Mouse (Mus musculus): Measurements from ENCODE around the gene Rab11fip3. TPM values are rescaled to one million over a fixed set of nuclear protein-coding genes. Genes with fewer than 3 reads are reported as not detected.

Gene Rab11fip3
- polyA plus RNA-seq, 1 experiment, result 88.5 TPM

DNA sequence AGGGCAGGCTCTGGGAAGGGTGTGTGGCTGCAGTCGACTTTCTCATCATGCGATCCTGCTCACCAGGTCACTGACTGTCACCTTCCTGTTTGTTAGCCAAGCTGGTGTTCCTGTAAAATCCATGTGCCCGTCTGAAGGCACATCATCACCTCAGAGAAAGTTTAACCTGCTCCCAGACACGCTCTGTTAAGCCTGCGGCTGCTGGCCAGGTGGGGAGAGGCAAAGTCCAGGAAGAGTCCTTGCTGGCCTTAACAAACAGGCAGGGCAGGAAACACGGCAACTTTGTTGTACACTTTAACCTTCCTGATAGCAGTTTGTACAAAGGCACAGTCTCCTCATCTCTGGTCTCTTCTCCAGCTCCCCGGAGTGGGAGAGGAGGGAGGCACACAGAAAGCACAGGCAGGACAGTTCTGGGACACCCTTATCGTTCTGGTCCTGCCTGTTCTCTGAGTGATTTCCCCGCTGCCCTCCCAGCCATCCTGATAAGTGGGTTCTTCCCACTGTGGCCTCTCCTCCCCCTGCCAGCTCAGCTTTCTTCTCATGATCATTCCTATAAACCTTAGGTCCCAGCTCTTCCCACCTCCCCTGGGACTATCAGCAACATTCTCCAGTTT lies 47.5 kb downstream of the Rab11fip3 start:
- no peak overlapping the region for H3K27ac ChIP-seq (ENCODE audit: insufficient read depth, low read length)
- TF ChIP-seq CTCF (IDR thresholded peaks at IDR 0.05; ENCODE audit: extremely low read depth, insufficient read depth, low read length), result no peak
- TF ChIP-seq POLR2A (IDR thresholded peaks at IDR 0.05; ENCODE audit: extremely low read depth, insufficient read depth, low read length), result no peak
- no peak overlapping the region for H3K4me3 ChIP-seq (ENCODE audit: insufficient read depth, low read length)
- H3K4me1 ChIP-seq (ENCODE audit: control insufficient read depth, insufficient read depth, low read length), result peaks cover 10% of the 10 kb centered on the region

DNA sequence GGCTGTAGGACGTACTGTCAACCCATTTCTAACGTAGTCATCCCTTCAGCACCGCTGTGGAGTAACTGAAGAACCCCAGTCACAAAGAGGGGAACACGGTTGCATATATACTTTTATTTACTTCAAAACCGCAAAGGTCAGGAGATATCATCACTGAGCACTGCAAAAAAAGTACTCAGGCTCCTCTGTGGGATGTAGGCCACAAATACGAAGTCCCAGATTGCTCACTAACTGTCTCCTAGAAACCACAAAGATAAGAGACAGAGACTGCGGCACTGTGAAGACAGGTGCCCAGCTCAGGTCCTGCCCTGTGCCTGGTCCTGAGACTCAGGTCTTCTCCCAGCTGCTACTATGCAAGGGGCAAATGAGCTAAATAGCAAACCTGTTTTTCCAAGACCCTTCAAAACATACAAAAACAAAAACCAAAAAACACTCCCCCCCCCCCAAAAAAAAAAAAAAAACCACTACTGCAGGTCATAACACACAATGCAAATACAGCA lies 48.5 kb downstream of the Rab11fip3 start:
- Histone ChIP-seq H3K4me1 (ENCODE audit: control insufficient read depth, insufficient read depth, low read length) (peaks cover 12% of the 10 kb centered on the region), H3K4me3 (ENCODE audit: insufficient read depth, low read length) (no peak overlapping the region), H3K27ac (ENCODE audit: insufficient read depth, low read length) (no peak overlapping the region)
- no peak for TF ChIP-seq POLR2A (IDR thresholded peaks at IDR 0.05; ENCODE audit: extremely low read depth, insufficient read depth, low read length)
- TF ChIP-seq CTCF (IDR thresholded peaks at IDR 0.05; ENCODE audit: extremely low read depth, insufficient read depth, low read length), result no peak

DNA sequence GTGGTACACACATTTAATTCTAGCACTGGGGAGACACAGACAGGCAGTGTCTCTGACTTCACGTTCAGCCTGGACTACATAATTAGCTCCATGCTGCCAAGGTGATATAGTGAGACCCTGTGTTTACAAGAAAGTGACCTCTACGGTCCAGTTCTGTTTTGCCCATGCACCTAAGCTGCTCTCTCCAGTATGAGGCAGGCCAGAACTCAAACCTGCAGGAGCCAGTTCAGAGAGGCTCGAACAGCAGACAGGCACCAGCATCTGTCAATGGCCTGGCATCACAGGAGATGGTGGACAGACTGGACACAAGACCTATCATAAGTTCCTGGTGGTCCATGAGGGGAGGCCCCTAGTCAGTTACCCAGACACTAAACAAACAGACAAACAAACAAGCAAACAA lies 51.0 kb downstream of the Rab11fip3 start:
- Histone ChIP-seq H3K4me3 (ENCODE audit: insufficient read depth, low read length) (no peak overlapping the region), H3K4me1 (ENCODE audit: control insufficient read depth, insufficient read depth, low read length) (peaks cover 17% of the 10 kb centered on the region), H3K27ac (ENCODE audit: insufficient read depth, low read length) (no peak overlapping the region)
- TF ChIP-seq POLR2A (IDR thresholded peaks at IDR 0.05; ENCODE audit: extremely low read depth, insufficient read depth, low read length), result no peak
- no peak for TF ChIP-seq CTCF (IDR thresholded peaks at IDR 0.05; ENCODE audit: extremely low read depth, insufficient read depth, low read length)

DNA sequence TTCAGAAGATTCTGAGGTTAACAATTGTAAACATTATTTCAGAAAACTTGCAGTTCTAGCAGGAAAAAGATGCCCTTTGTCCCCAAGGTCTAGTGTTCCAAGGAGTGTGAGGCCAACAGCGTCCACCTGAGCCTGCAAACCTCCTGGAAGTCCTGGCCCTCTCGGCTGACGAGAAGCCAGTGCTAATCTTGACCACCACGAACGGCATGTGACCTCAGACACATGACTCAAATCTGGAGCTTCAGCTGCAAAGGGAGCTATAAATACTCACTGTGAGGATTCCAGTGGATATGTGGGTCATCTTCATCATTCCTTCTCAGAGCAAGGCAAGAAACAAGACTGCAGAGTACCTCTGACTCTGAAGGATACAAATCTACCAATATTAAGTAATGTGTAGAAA lies 51.4 kb downstream of the Rab11fip3 start:
- no peak overlapping the region for H3K4me3 ChIP-seq (ENCODE audit: insufficient read depth, low read length)
- TF ChIP-seq CTCF (IDR thresholded peaks at IDR 0.05; ENCODE audit: extremely low read depth, insufficient read depth, low read length), result no peak
- no peak for TF ChIP-seq POLR2A (IDR thresholded peaks at IDR 0.05; ENCODE audit: extremely low read depth, insufficient read depth, low read length)
- no peak overlapping the region for H3K27ac ChIP-seq (ENCODE audit: insufficient read depth, low read length)
- peaks cover 17% of the 10 kb centered on the region for H3K4me1 ChIP-seq (ENCODE audit: control insufficient read depth, insufficient read depth, low read length)

GRCm38 (mm10) chr17:26017021-26017420 lies 52.3 kb downstream of the Rab11fip3 start:
- Histone ChIP-seq H3K4me1 (ENCODE audit: control insufficient read depth, insufficient read depth, low read length) (peaks cover 17% of the 10 kb centered on the region), H3K4me3 (ENCODE audit: insufficient read depth, low read length) (no peak overlapping the region), H3K27ac (ENCODE audit: insufficient read depth, low read length) (no peak overlapping the region)
- no peak for TF ChIP-seq POLR2A (IDR thresholded peaks at IDR 0.05; ENCODE audit: extremely low read depth, insufficient read depth, low read length)
- no peak for TF ChIP-seq CTCF (IDR thresholded peaks at IDR 0.05; ENCODE audit: extremely low read depth, insufficient read depth, low read length)

DNA sequence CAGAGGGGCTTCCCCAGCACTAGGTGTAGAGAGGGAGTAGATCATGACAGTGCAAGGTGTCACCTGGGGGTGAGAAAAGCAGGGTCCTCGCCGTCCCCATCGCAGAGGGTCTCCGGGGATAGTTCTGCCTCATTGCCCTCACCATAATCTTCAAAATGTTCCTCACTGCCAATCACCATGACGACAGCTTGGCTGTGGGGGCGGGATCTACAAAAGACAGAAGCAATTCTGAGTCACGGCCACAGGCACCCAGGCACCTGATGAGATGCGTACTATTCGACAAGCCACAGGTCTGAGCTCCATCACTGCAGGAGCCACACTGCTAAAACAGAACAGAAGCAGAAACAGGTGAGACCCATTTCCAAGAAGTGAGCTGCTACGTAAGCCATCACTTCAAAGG lies 55.6 kb downstream of the Rab11fip3 start:
- Histone ChIP-seq H3K4me3 (ENCODE audit: insufficient read depth, low read length) (no peak overlapping the region), H3K27ac (ENCODE audit: insufficient read depth, low read length) (no peak overlapping the region), H3K4me1 (ENCODE audit: control insufficient read depth, insufficient read depth, low read length) (peaks cover 15% of the 10 kb centered on the region)
- no peak for TF ChIP-seq CTCF (IDR thresholded peaks at IDR 0.05; ENCODE audit: extremely low read depth, insufficient read depth, low read length)
- no peak for TF ChIP-seq POLR2A (IDR thresholded peaks at IDR 0.05; ENCODE audit: extremely low read depth, insufficient read depth, low read length)

DNA sequence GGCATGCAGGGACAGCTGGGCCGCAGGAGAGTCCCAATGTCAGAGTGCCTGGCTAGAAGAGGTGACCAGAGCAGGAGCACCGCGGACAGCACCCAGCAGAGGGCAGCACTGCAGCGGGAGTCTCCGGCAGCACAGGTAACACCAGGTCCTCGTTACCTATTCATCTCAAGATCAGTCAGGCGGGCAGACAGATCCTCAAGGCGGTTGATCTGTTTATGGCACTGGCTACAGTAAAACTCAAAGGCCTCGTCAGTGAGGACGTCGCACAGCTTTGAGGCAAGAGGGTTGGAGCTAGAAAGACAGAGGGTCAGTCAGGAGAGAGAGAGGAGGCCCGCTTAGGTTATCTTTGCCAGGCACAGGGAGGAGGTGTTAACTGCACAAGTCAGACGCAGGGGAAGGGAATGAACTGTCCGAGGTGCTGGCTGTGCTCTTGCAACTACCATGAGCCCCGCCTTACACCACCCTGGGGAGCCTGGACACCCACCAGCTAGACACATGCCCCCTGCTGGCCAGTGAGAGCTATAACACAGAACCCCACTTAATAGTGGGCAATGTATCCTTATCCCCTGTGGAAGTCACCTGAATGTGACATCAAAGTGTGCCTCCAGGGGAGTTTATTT lies 57.4 kb downstream of the Rab11fip3 start:
- Histone ChIP-seq H3K4me3 (ENCODE audit: insufficient read depth, low read length) (no peak overlapping the region), H3K4me1 (ENCODE audit: control insufficient read depth, insufficient read depth, low read length) (peaks cover 7% of the 10 kb centered on the region), H3K27ac (ENCODE audit: insufficient read depth, low read length) (no peak overlapping the region)
- no peak for TF ChIP-seq POLR2A (IDR thresholded peaks at IDR 0.05; ENCODE audit: extremely low read depth, insufficient read depth, low read length)
- peak; percentile 67 for TF ChIP-seq CTCF (IDR thresholded peaks at IDR 0.05; ENCODE audit: extremely low read depth, insufficient read depth, low read length)

- TF ChIP-seq POLR2A (IDR thresholded peaks at IDR 0.05; ENCODE audit: extremely low read depth, insufficient read depth, low read length) (no peak), CTCF (IDR thresholded peaks at IDR 0.05; ENCODE audit: extremely low read depth, insufficient read depth, low read length) (peak; percentile 94)
- Histone ChIP-seq H3K4me3 (ENCODE audit: insufficient read depth, low read length) (no peak overlapping the region), H3K4me1 (ENCODE audit: control insufficient read depth, insufficient read depth, low read length) (peaks cover 5% of the 10 kb centered on the region; the same call in 1 of the 2 replicates), H3K27ac (ENCODE audit: insufficient read depth, low read length) (no peak overlapping the region)
Observed at GRCm38 (mm10) chr17:26009540-26009939, 59.8 kb downstream of the Rab11fip3 start.

- H3K4me1 ChIP-seq (ENCODE audit: control insufficient read depth, insufficient read depth, low read length), result peaks cover 3% of the 10 kb centered on the region; the same call in 1 of the 2 replicates
- H3K27ac ChIP-seq (ENCODE audit: insufficient read depth, low read length), result no peak overlapping the region
- no peak for TF ChIP-seq POLR2A (IDR thresholded peaks at IDR 0.05; ENCODE audit: extremely low read depth, insufficient read depth, low read length)
- no peak for TF ChIP-seq CTCF (IDR thresholded peaks at IDR 0.05; ENCODE audit: extremely low read depth, insufficient read depth, low read length)
- H3K4me3 ChIP-seq (ENCODE audit: insufficient read depth, low read length), result no peak overlapping the region
Observed at GRCm38 (mm10) chr17:26008787-26009186, 60.6 kb downstream of the Rab11fip3 start.

DNA sequence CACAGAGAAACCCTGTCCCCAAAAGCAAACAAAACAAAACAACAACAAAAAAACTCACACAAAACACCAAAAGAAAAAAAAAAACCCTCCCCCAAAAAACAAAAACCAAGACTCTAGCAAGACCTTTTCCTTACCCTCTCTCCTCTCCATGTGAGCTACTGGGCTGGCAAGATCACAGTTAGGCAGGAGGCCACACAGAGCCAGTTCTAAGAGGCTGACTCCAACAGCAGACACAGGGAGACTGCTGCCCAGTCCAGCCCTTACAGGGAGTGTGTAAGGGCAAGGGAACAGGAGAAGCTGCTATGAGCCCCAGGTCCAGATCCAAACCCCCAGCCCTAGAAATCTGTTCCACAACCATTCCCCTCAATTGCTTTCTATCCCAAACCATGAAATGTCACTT lies 61.0 kb downstream of the Rab11fip3 start:
- no peak overlapping the region for H3K27ac ChIP-seq (ENCODE audit: insufficient read depth, low read length)
- no peak overlapping the region for H3K4me3 ChIP-seq (ENCODE audit: insufficient read depth, low read length)
- TF ChIP-seq POLR2A (IDR thresholded peaks at IDR 0.05; ENCODE audit: extremely low read depth, insufficient read depth, low read length), result no peak
- H3K4me1 ChIP-seq (ENCODE audit: control insufficient read depth, insufficient read depth, low read length), result no peaks in the 10 kb centered on the region

Data from cortical plate, adult 2 months (tissue).